8 mouse cellular contexts compared by ENCODE assay signal in genomic region chr8:125291932-125292717, GRCm38 (mm10).
A peak's percentile ranks its signal among the peaks of the same experiment; 100 is the strongest.
DNase-seq lines count a peak whose midpoint lies in the region; ATAC-seq and TF ChIP-seq lines count a peak whose summit lies in the region.

No protein-coding gene starts in this region.

- H3K79me2 ChIP-seq in heart, adult 2 months (replicated peaks; ENCODE audit: control insufficient read depth, insufficient read depth, low read length): no peaks in the 10 kb centered on the region

- no peak for TF ChIP-seq EP300 in heart, adult 2 months (IDR thresholded peaks at IDR 0.05; ENCODE audit: insufficient read depth, low read depth, low read length)

- intact Hi-C loops in heart, adult 2 months (cut with DNase I): loop anchor here (2.0 to 5.0 kb wide), 3 partner anchors 55 to 107 kb away; no protein-coding TSS in a partner anchor

- WGBS in heart, adult 2 months: 40% methylated on average over 22 of the region's 22 CpGs

- ATAC-seq in activated CD4-positive, CD25-positive, alpha-beta regulatory T cell, adult 4 months: no peak

- H3K9ac ChIP-seq in heart, adult 2 months (ENCODE audit: low read depth, low read length): no peak overlapping the region

- no peak for TF ChIP-seq POLR2A in heart, adult 2 months (IDR thresholded peaks at IDR 0.05; ENCODE audit: insufficient read depth, low read depth, low read length)

- peak; percentile 14 for DNase-seq in kidney, adult 9 months
- DNase-seq in kidney, postnatal 36 days: no peak
- DNase-seq in ZHBTc4 (ENCODE audit: low read depth, low spot score) (peak; percentile 68), liver (no peak)
- DNase-seq in heart, adult 2 months: peak in 1 of 2 experiments; percentile 33
- DNase-seq in kidney, postnatal 10 days: peak; percentile 48
- DNase-seq in urinary bladder, postnatal 36 days (ENCODE audit: low spot score in 2 of 2): no peak

- peak overlapping the region; percentile 55 for H3K27ac ChIP-seq in heart, adult 2 months

- peak; percentile 66 for TF ChIP-seq CTCF in heart, adult 2 months (IDR thresholded peaks at IDR 0.05)

- peaks cover 37% of the 10 kb centered on the region for H3K4me1 ChIP-seq in heart, adult 2 months (ENCODE audit: control insufficient read depth, insufficient read depth, low read length)

- H3K36me3 ChIP-seq in heart, adult 2 months (ENCODE audit: control insufficient read depth, insufficient read depth, low read length): no peaks in the 10 kb centered on the region

- no peak overlapping the region for H3K4me3 ChIP-seq in heart, adult 2 months

- H3K27me3 ChIP-seq in heart, adult 2 months (ENCODE audit: control insufficient read depth, insufficient read depth, low read length): no peaks in the 10 kb centered on the region

Comparison
In these comparisons a context has a peak if more than half of its experiments do, and no peak if none do; other contexts are left out.
1. DNase-seq: peak in kidney, adult 9 months (single experiment), ZHBTc4 (single experiment) and kidney, postnatal 10 days (single experiment); none in kidney, postnatal 36 days (0 of 2), urinary bladder, postnatal 36 days (0 of 2) and liver (single experiment).